Mouse (Mus musculus) cortical plate, adult 2 months (tissue): ENCODE results near the gene Ankrd13a.

ENCODE experiments used
- CTCF ChIP-seq: fragments of 200-500 bp; IDR thresholded peaks from 2 replicates; pipeline ENCODE4 v1.5.1; 2011; ENCODE audit warnings: mild to moderate bottlenecking, control low read depth, low read length; ENCODE audit not compliant: insufficient read depth; ENCODE audit errors: extremely low read depth
- POLR2A ChIP-seq: fragments of 200-500 bp; IDR thresholded peaks from 2 replicates; pipeline ENCODE4 v1.6.1; 2011; ENCODE audit warnings: mild to moderate bottlenecking, low read length, control low read depth; ENCODE audit not compliant: insufficient read depth; ENCODE audit errors: extremely low read depth

- TF ChIP-seq CTCF (no peak), POLR2A (peak; percentile 96)
Observed at GRCm38 (mm10) chr5:114813525-114814181, 39.2 kb downstream of the Ankrd13a start.
